Mouse (Mus musculus) limb, embryonic 12.5 days (tissue): ENCODE measurements around the gene Gab1. TPM values are rescaled to one million over a fixed set of nuclear protein-coding genes. Genes with fewer than 3 reads are reported as not detected.
A peak's percentile ranks its signal among the peaks of the same experiment; 100 is the strongest.

Source experiments
- ATAC-seq: fragments of 200-750 bp; cut with Nextera tagmentation; 2 replicates; pipeline ENCODE4 v1.8.0; 2017; ENCODE audit warnings: low read depth, moderate TSS enrichment; ENCODE audit not compliant: insufficient number of reproducible peaks, insufficient read depth, low FRiP score, low TSS enrichment
- H3K27ac ChIP-seq: fragments of 300-500 bp; sonication (generic); 2 replicates; pipeline ENCODE4 v1.5.1; 2016; ENCODE audit warnings: mild to moderate bottlenecking, moderate library complexity
- H3K27me3 ChIP-seq: fragments of 300-500 bp; sonication (generic); 2 replicates; pipeline ENCODE4 v1.6.1; 2016; ENCODE audit warnings: mild to moderate bottlenecking, moderate library complexity
- H3K36me3 ChIP-seq: fragments of 300-500 bp; sonication (generic); 2 replicates; pipeline ENCODE4 v1.6.1; 2016; ENCODE audit warnings: mild to moderate bottlenecking, moderate library complexity
- H3K4me1 ChIP-seq: fragments of 300-500 bp; sonication (generic); replicated peaks from 2 replicates; pipeline ENCODE4 v1.6.1; 2016
- H3K4me2 ChIP-seq: fragments of 300-500 bp; sonication (generic); 2 replicates; pipeline ENCODE4 v1.6.1; 2016; ENCODE audit warnings: mild to moderate bottlenecking, moderate library complexity
- H3K4me3 ChIP-seq: fragments of 300-500 bp; sonication (generic); replicated peaks from 2 replicates; pipeline ENCODE4 v1.5.1; 2016; ENCODE audit warnings: mild to moderate bottlenecking
- H3K9ac ChIP-seq: fragments of 300-500 bp; sonication (generic); replicated peaks from 2 replicates; pipeline ENCODE4 v1.6.1; 2016; ENCODE audit warnings: mild to moderate bottlenecking, moderate library complexity
- H3K9me3 ChIP-seq: fragments of 300-500 bp; sonication (generic); 2 replicates; pipeline ENCODE4 v1.6.1; 2016; ENCODE audit warnings: mild to moderate bottlenecking, moderate library complexity
- WGBS: fragments of 180-500 bp; shearing (Covaris S2); methylation state at CpG from one replicate; pipeline ENCODE4 v1.1.7; 2016; 5-methylcytosine and 5-hydroxymethylcytosine counted together
- polyA plus RNA-seq: library from polyadenylated mRNA; unstranded; fragments of >200 nt; fragmentation: Nextera tagmentation; extraction: Ambion mirVana; gene quantifications from 2 replicates; pipeline ENCODE4 v1.2.1, GENCODE M21; 2016

The Gab1 gene
- polyA plus RNA-seq, 1 experiment from 2014 or later = 20.4 TPM

GRCm38 (mm10) chr8:80807807-80808505 is 72.4 kb downstream of the Gab1 start:
- 45% methylated on average over 13 of the region's 13 CpGs for WGBS
- Histone ChIP-seq H3K27ac (peak overlapping the region; percentile 80), H3K27me3 (no peaks in the 10 kb centered on the region), H3K9me3 (no peaks in the 10 kb centered on the region), H3K4me1 (peaks cover 52% of the 10 kb centered on the region), H3K4me3 (no peak overlapping the region), H3K9ac (no peak overlapping the region), H3K36me3 (no peaks in the 10 kb centered on the region), H3K4me2 (peak overlapping the region; percentile 15; the same call in 1 of the 2 replicates)
- ATAC-seq = no peak

GRCm38 (mm10) chr8:80804066-80804619 is 76.2 kb downstream of the Gab1 start:
- Histone ChIP-seq H3K4me2 (no peak overlapping the region), H3K9me3 (0 out of 2 replicates have a peak, but pooled peaks cover 3% of the 10 kb centered on the region), H3K27ac (peak overlapping the region; percentile 62; the same call in 1 of the 2 replicates), H3K27me3 (no peaks in the 10 kb centered on the region), H3K36me3 (peaks cover 8% of the 10 kb centered on the region; the same call in 1 of the 2 replicates), H3K9ac (no peak overlapping the region), H3K4me3 (no peak overlapping the region), H3K4me1 (peaks cover 41% of the 10 kb centered on the region)
- 58% methylated on average over 4 of the region's 4 CpGs for WGBS
- no peak for ATAC-seq

GRCm38 (mm10) chr8:80798778-80799177 is 81.5 kb downstream of the Gab1 start:
- 86% methylated on average over 3 of the region's 3 CpGs for WGBS
- Histone ChIP-seq H3K9ac (no peak overlapping the region), H3K4me1 (peaks cover 15% of the 10 kb centered on the region), H3K27ac (peak overlapping the region; percentile 18; the same call in 1 of the 2 replicates), H3K4me2 (no peak overlapping the region), H3K36me3 (peaks cover 8% of the 10 kb centered on the region; the same call in 1 of the 2 replicates), H3K9me3 (peaks cover 7% of the 10 kb centered on the region; the same call in 1 of the 2 replicates), H3K4me3 (no peak overlapping the region), H3K27me3 (no peaks in the 10 kb centered on the region)
- no peak for ATAC-seq

- 88% methylated on average over 7 of the region's 7 CpGs for WGBS
These were observed 82.0 kb downstream of the Gab1 start for GRCm38 (mm10) chr8:80798198-80798777.

GRCm38 (mm10) chr8:80796070-80796469 is 84.2 kb downstream of the Gab1 start:
- no peak for ATAC-seq
- H3K4me1 ChIP-seq = 0 out of 2 replicates have a peak, but pooled peaks cover 5% of the 10 kb centered on the region

More at GRCm38 (mm10) chr8:80798198-80798777, 82.0 kb downstream of the Gab1 start:
- Histone ChIP-seq H3K9ac (no peak overlapping the region), H3K4me1 (peaks cover 10% of the 10 kb centered on the region), H3K4me2 (no peak overlapping the region), H3K9me3 (peaks cover 7% of the 10 kb centered on the region; the same call in 1 of the 2 replicates), H3K27ac (peak overlapping the region; percentile 23; the same call in 1 of the 2 replicates), H3K4me3 (no peak overlapping the region), H3K27me3 (no peaks in the 10 kb centered on the region), H3K36me3 (peaks cover 8% of the 10 kb centered on the region; the same call in 1 of the 2 replicates)
- no peak for ATAC-seq

GRCm38 (mm10) chr8:80794585-80795509 is 85.5 kb downstream of the Gab1 start:
- no peak overlapping the region for H3K4me3 ChIP-seq

More at GRCm38 (mm10) chr8:80796070-80796469, 84.2 kb downstream of the Gab1 start:
- no peak overlapping the region for H3K27ac ChIP-seq
- peaks cover 12% of the 10 kb centered on the region for H3K36me3 ChIP-seq
- H3K4me2 ChIP-seq = no peak overlapping the region
- no peak overlapping the region for H3K9ac ChIP-seq
- no peaks in the 10 kb centered on the region for H3K27me3 ChIP-seq
- 85% methylated on average over 4 of the region's 4 CpGs for WGBS
- H3K4me3 ChIP-seq = no peak overlapping the region
- peaks cover 4% of the 10 kb centered on the region; the same call in 1 of the 2 replicates for H3K9me3 ChIP-seq

GRCm38 (mm10) chr8:80793791-80794515 is 86.4 kb downstream of the Gab1 start:
- Histone ChIP-seq H3K9ac (no peak overlapping the region), H3K9me3 (peaks cover 3% of the 10 kb centered on the region; the same call in 1 of the 2 replicates), H3K4me3 (no peak overlapping the region), H3K4me1 (0 out of 2 replicates have a peak, but pooled peaks cover 5% of the 10 kb centered on the region), H3K27me3 (no peaks in the 10 kb centered on the region), H3K36me3 (peaks cover 12% of the 10 kb centered on the region), H3K4me2 (no peak overlapping the region), H3K27ac (no peak overlapping the region)
- no peak for ATAC-seq
- 77% methylated on average over 11 of the region's 11 CpGs for WGBS

More at GRCm38 (mm10) chr8:80794585-80795509, 85.5 kb downstream of the Gab1 start:
- H3K36me3 ChIP-seq = peaks cover 10% of the 10 kb centered on the region
- H3K9me3 ChIP-seq = peaks cover 4% of the 10 kb centered on the region; the same call in 1 of the 2 replicates
- WGBS = 87% methylated on average over 19 of the region's 19 CpGs
- H3K4me1 ChIP-seq = 0 out of 2 replicates have a peak, but pooled peaks cover 5% of the 10 kb centered on the region
- H3K27ac ChIP-seq = no peak overlapping the region
- ATAC-seq = no peak
- H3K4me2 ChIP-seq = no peak overlapping the region
- no peak overlapping the region for H3K9ac ChIP-seq
- H3K27me3 ChIP-seq = no peaks in the 10 kb centered on the region

GRCm38 (mm10) chr8:80792214-80792613 is 88.1 kb downstream of the Gab1 start:
- H3K27ac ChIP-seq = no peak overlapping the region
- no peak for ATAC-seq
- H3K9ac ChIP-seq = no peak overlapping the region
- 90% methylated on average over 5 of the region's 5 CpGs for WGBS
- 0 out of 2 replicates have a peak, but pooled peaks cover 3% of the 10 kb centered on the region for H3K4me1 ChIP-seq
- no peaks in the 10 kb centered on the region for H3K27me3 ChIP-seq
- peaks cover 30% of the 10 kb centered on the region for H3K36me3 ChIP-seq
- no peak overlapping the region for H3K4me2 ChIP-seq
- H3K9me3 ChIP-seq = no peaks in the 10 kb centered on the region
- no peak overlapping the region for H3K4me3 ChIP-seq

GRCm38 (mm10) chr8:80789324-80789723 is 91.0 kb downstream of the Gab1 start:
- H3K27me3 ChIP-seq = no peaks in the 10 kb centered on the region

GRCm38 (mm10) chr8:80784559-80784958 is 95.8 kb downstream of the Gab1 start:
- Histone ChIP-seq H3K4me2 (no peak overlapping the region), H3K9me3 (no peaks in the 10 kb centered on the region), H3K9ac (no peak overlapping the region), H3K4me3 (no peak overlapping the region), H3K4me1 (no peaks in the 10 kb centered on the region), H3K27me3 (no peaks in the 10 kb centered on the region), H3K27ac (no peak overlapping the region), H3K36me3 (peaks cover 70% of the 10 kb centered on the region)
- 90% methylated on average over 9 of the region's 9 CpGs for WGBS
- ATAC-seq = no peak

More at GRCm38 (mm10) chr8:80789324-80789723, 91.0 kb downstream of the Gab1 start:
- peaks cover 46% of the 10 kb centered on the region for H3K36me3 ChIP-seq
- no peak overlapping the region for H3K4me3 ChIP-seq
- 91% methylated on average over 6 of the region's 6 CpGs for WGBS
- H3K9ac ChIP-seq = no peak overlapping the region
- H3K9me3 ChIP-seq = no peaks in the 10 kb centered on the region
- ATAC-seq = no peak
- no peaks in the 10 kb centered on the region for H3K4me1 ChIP-seq
- H3K27ac ChIP-seq = no peak overlapping the region
- no peak overlapping the region for H3K4me2 ChIP-seq
